Mouse (Mus musculus): ENCODE measurements around the gene Slpi. TPM values are rescaled to one million over a fixed set of nuclear protein-coding genes. Genes with fewer than 3 reads are reported as not detected.

Slpi gene
- polyA plus RNA-seq, 1 experiment from 2014 or later, result 82.5 TPM

GRCm38 (mm10) chr2:164417198-164417597, 28.3 kb upstream of the Slpi start:
- TF ChIP-seq CTCF (IDR thresholded peaks at IDR 0.05; ENCODE audit: low read depth), result peak; percentile 81
- WGBS, result 3% methylated on average over 2 of the region's 2 CpGs
- Histone ChIP-seq H3K27me3 (replicated peaks; ENCODE audit: control insufficient read depth, insufficient read depth, low read length) (no peaks in the 10 kb centered on the region), H3K4me1 (replicated peaks; ENCODE audit: control insufficient read depth, insufficient read depth, low read length) (no peaks in the 10 kb centered on the region), H3K36me3 (ENCODE audit: control insufficient read depth, insufficient read depth) (no peaks in the 10 kb centered on the region), H3K9me3 (ENCODE audit: control insufficient read depth) (no peaks in the 10 kb centered on the region), H3K4me2 (replicated peaks; ENCODE audit: low read depth) (no peak overlapping the region), H3K27ac (ENCODE audit: low read depth, low read length) (no peak overlapping the region), H3K4me3 (ENCODE audit: low read depth, low read length) (no peak overlapping the region), H3K9ac (ENCODE audit: low read depth, low read length) (no peak overlapping the region)
- ATAC-seq, result no peak

GRCm38 (mm10) chr2:164414581-164414980, 25.7 kb upstream of the Slpi start:
- Histone ChIP-seq H3K27ac (ENCODE audit: low read depth, low read length) (no peak overlapping the region), H3K4me1 (replicated peaks; ENCODE audit: control insufficient read depth, insufficient read depth, low read length) (no peaks in the 10 kb centered on the region), H3K9ac (ENCODE audit: low read depth, low read length) (0 out of 2 replicates have a peak overlapping the region, but pooled peaks have one; percentile 3), H3K4me3 (ENCODE audit: low read depth, low read length) (no peak overlapping the region), H3K27me3 (replicated peaks; ENCODE audit: control insufficient read depth, insufficient read depth, low read length) (peaks cover 4% of the 10 kb centered on the region; the same call in 1 of the 2 replicates), H3K9me3 (ENCODE audit: control insufficient read depth) (no peaks in the 10 kb centered on the region), H3K4me2 (replicated peaks; ENCODE audit: low read depth) (peak overlapping the region; percentile 47), H3K36me3 (ENCODE audit: control insufficient read depth, insufficient read depth) (no peaks in the 10 kb centered on the region)
- WGBS, result 66% methylated on average over 10 of the region's 10 CpGs
- TF ChIP-seq CTCF (IDR thresholded peaks at IDR 0.05; ENCODE audit: low read depth), result no peak
- no peak for ATAC-seq

- ATAC-seq, result no peak
- WGBS, result 27% methylated on average over 28 of the region's 28 CpGs
- no peak overlapping the region for H3K4me3 ChIP-seq (ENCODE audit: low read depth, low read length)
These were observed 25.3 kb upstream of the Slpi start for GRCm38 (mm10) chr2:164414167-164414566.

GRCm38 (mm10) chr2:164407708-164408107, 18.8 kb upstream of the Slpi start:
- Histone ChIP-seq H3K36me3 (ENCODE audit: control insufficient read depth, insufficient read depth) (no peaks in the 10 kb centered on the region), H3K27me3 (replicated peaks; ENCODE audit: control insufficient read depth, insufficient read depth, low read length) (peaks cover 48% of the 10 kb centered on the region), H3K4me3 (ENCODE audit: low read depth, low read length) (no peak overlapping the region), H3K27ac (ENCODE audit: low read depth, low read length) (no peak overlapping the region), H3K9me3 (ENCODE audit: control insufficient read depth) (no peaks in the 10 kb centered on the region), H3K4me1 (replicated peaks; ENCODE audit: control insufficient read depth, insufficient read depth, low read length) (peaks cover 4% of the 10 kb centered on the region; the same call in 1 of the 2 replicates), H3K9ac (ENCODE audit: low read depth, low read length) (no peak overlapping the region), H3K4me2 (replicated peaks; ENCODE audit: low read depth) (peak overlapping the region; percentile 42)
- whole genome bisulfite sequencing, result 3% methylated on average over 22 of the region's 22 CpGs
- no peak for ATAC-seq
- TF ChIP-seq CTCF (IDR thresholded peaks at IDR 0.05; ENCODE audit: low read depth), result peak; percentile 93

More at GRCm38 (mm10) chr2:164414167-164414566, 25.3 kb upstream of the Slpi start:
- H3K4me1 ChIP-seq (replicated peaks; ENCODE audit: control insufficient read depth, insufficient read depth, low read length), result no peaks in the 10 kb centered on the region
- no peaks in the 10 kb centered on the region for H3K36me3 ChIP-seq (ENCODE audit: control insufficient read depth, insufficient read depth)
- 0 out of 2 replicates have a peak overlapping the region, but pooled peaks have one; percentile 3 for H3K9ac ChIP-seq (ENCODE audit: low read depth, low read length)
- peaks cover 4% of the 10 kb centered on the region; the same call in 1 of the 2 replicates for H3K27me3 ChIP-seq (replicated peaks; ENCODE audit: control insufficient read depth, insufficient read depth, low read length)
- H3K27ac ChIP-seq (ENCODE audit: low read depth, low read length), result no peak overlapping the region
- TF ChIP-seq CTCF (IDR thresholded peaks at IDR 0.05; ENCODE audit: low read depth), result no peak
- peak overlapping the region; percentile 47 for H3K4me2 ChIP-seq (replicated peaks; ENCODE audit: low read depth)
- no peaks in the 10 kb centered on the region for H3K9me3 ChIP-seq (ENCODE audit: control insufficient read depth)

GRCm38 (mm10) chr2:164405519-164405918, 16.6 kb upstream of the Slpi start:
- Histone ChIP-seq H3K36me3 (ENCODE audit: control insufficient read depth, insufficient read depth) (no peaks in the 10 kb centered on the region), H3K9ac (ENCODE audit: low read depth, low read length) (no peak overlapping the region), H3K27ac (ENCODE audit: low read depth, low read length) (no peak overlapping the region), H3K27me3 (replicated peaks; ENCODE audit: control insufficient read depth, insufficient read depth, low read length) (peaks cover 67% of the 10 kb centered on the region), H3K9me3 (ENCODE audit: control insufficient read depth) (no peaks in the 10 kb centered on the region), H3K4me3 (ENCODE audit: low read depth, low read length) (no peak overlapping the region), H3K4me2 (replicated peaks; ENCODE audit: low read depth) (no peak overlapping the region), H3K4me1 (replicated peaks; ENCODE audit: control insufficient read depth, insufficient read depth, low read length) (peaks cover 4% of the 10 kb centered on the region; the same call in 1 of the 2 replicates)
- no peak for TF ChIP-seq CTCF (IDR thresholded peaks at IDR 0.05; ENCODE audit: low read depth)
- WGBS, result 59% methylated on average over 5 of the region's 5 CpGs
- ATAC-seq, result no peak

GRCm38 (mm10) chr2:164405060-164405459, 16.2 kb upstream of the Slpi start, which contains the start of gene Matn4:
TSS of gene Matn4 (minus strand) at chr2:164405160.
- WGBS, result 29% methylated on average over 9 of the region's 9 CpGs
- H3K4me1 ChIP-seq (replicated peaks; ENCODE audit: control insufficient read depth, insufficient read depth, low read length), result peaks cover 4% of the 10 kb centered on the region; the same call in 1 of the 2 replicates
- no peak for TF ChIP-seq CTCF (IDR thresholded peaks at IDR 0.05; ENCODE audit: low read depth)
- peak within 1 kb of the TSS; percentile 36 for H3K4me3 ChIP-seq (ENCODE audit: low read depth, low read length)
- H3K27ac ChIP-seq (ENCODE audit: low read depth, low read length), result 0 out of 2 replicates have a peak within 1 kb of the TSS, but pooled peaks have one; percentile 28
- H3K9ac ChIP-seq (ENCODE audit: low read depth, low read length), result peak within 1 kb of the TSS; percentile 26; the same call in 1 of the 2 replicates
- peak within 1 kb of the TSS; percentile 66 for H3K4me2 ChIP-seq (replicated peaks; ENCODE audit: low read depth)
- no peak for ATAC-seq
- no peaks in the 10 kb centered on the region for H3K9me3 ChIP-seq (ENCODE audit: control insufficient read depth)
- peaks cover 71% of the 10 kb centered on the region for H3K27me3 ChIP-seq (replicated peaks; ENCODE audit: control insufficient read depth, insufficient read depth, low read length)
- H3K36me3 ChIP-seq (ENCODE audit: control insufficient read depth, insufficient read depth), result no peaks in the 10 kb centered on the region
